Mouse (Mus musculus): ENCODE measurements at regions not wholly inside any gene's neighbourhood (a gene's known extent, or its start where the extent isn't known, plus 50 kb on each side); places are given as distances from the start of the nearest gene placed in this dataset.

- Histone ChIP-seq H3K4me2 (replicated peaks; ENCODE audit: low read depth, low read length) (no peak overlapping the region), H3K9me3 (ENCODE audit: control insufficient read depth, low read depth, low read length) (no peaks in the 10 kb centered on the region), H3K27me3 (ENCODE audit: control insufficient read depth, insufficient read depth, low read length) (no peaks in the 10 kb centered on the region), H3K27ac (ENCODE audit: low read length) (no peak overlapping the region), H3K9ac (replicated peaks; ENCODE audit: low read depth, low read length) (no peak overlapping the region), H3K36me3 (ENCODE audit: control insufficient read depth, insufficient read depth, low read length) (no peaks in the 10 kb centered on the region), H3K4me3 (ENCODE audit: low read depth, low read length) (no peak overlapping the region), H3K4me1 (ENCODE audit: control insufficient read depth, insufficient read depth, low read length) (no peaks in the 10 kb centered on the region)
- 12% methylated on average over 7 of the region's 7 CpGs for WGBS
- no peak for ATAC-seq (ENCODE audit: insufficient number of reproducible peaks, insufficient read depth, low FRiP score, low read depth)
Measured at GRCm38 (mm10) chr3:66592259-66592658, 295.6 kb upstream of the Veph1 start.

- Histone ChIP-seq H3K27ac (ENCODE audit: low read length) (no peak overlapping the region), H3K27me3 (ENCODE audit: control insufficient read depth, insufficient read depth, low read length) (no peaks in the 10 kb centered on the region), H3K9me3 (ENCODE audit: control insufficient read depth, low read depth, low read length) (no peaks in the 10 kb centered on the region), H3K9ac (replicated peaks; ENCODE audit: low read depth, low read length) (no peak overlapping the region), H3K4me2 (replicated peaks; ENCODE audit: low read depth, low read length) (no peak overlapping the region), H3K4me3 (ENCODE audit: low read depth, low read length) (no peak overlapping the region), H3K4me1 (ENCODE audit: control insufficient read depth, insufficient read depth, low read length) (no peaks in the 10 kb centered on the region), H3K36me3 (ENCODE audit: control insufficient read depth, insufficient read depth, low read length) (no peaks in the 10 kb centered on the region)
- WGBS, result 63% methylated on average over 7 of the region's 7 CpGs
- ATAC-seq (ENCODE audit: insufficient number of reproducible peaks, insufficient read depth, low FRiP score, low read depth), result no peak
Measured at GRCm38 (mm10) chr3:66590775-66591174, 294.1 kb upstream of the Veph1 start.

- H3K36me3 ChIP-seq (ENCODE audit: control insufficient read depth, insufficient read depth, low read length), result no peaks in the 10 kb centered on the region
- no peaks in the 10 kb centered on the region for H3K9me3 ChIP-seq (ENCODE audit: control insufficient read depth, low read depth, low read length)
- no peak for ATAC-seq (ENCODE audit: insufficient number of reproducible peaks, insufficient read depth, low FRiP score, low read depth)
- H3K4me2 ChIP-seq (replicated peaks; ENCODE audit: low read depth, low read length), result no peak overlapping the region
- no peak overlapping the region for H3K27ac ChIP-seq (ENCODE audit: low read length)
- WGBS, result 83% methylated on average over 4 of the region's 4 CpGs
- H3K4me3 ChIP-seq (ENCODE audit: low read depth, low read length), result no peak overlapping the region
- H3K27me3 ChIP-seq (ENCODE audit: control insufficient read depth, insufficient read depth, low read length), result no peaks in the 10 kb centered on the region
- no peaks in the 10 kb centered on the region for H3K4me1 ChIP-seq (ENCODE audit: control insufficient read depth, insufficient read depth, low read length)
- no peak overlapping the region for H3K9ac ChIP-seq (replicated peaks; ENCODE audit: low read depth, low read length)
Measured at GRCm38 (mm10) chr3:66589483-66589882, 292.8 kb upstream of the Veph1 start.

GRCm38 (mm10) chr3:66584831-66585230 is 288.2 kb upstream of the Veph1 start:
- Histone ChIP-seq H3K4me1 (ENCODE audit: control insufficient read depth, insufficient read depth, low read length) (no peaks in the 10 kb centered on the region), H3K9ac (replicated peaks; ENCODE audit: low read depth, low read length) (no peak overlapping the region), H3K9me3 (ENCODE audit: control insufficient read depth, low read depth, low read length) (no peaks in the 10 kb centered on the region), H3K36me3 (ENCODE audit: control insufficient read depth, insufficient read depth, low read length) (no peaks in the 10 kb centered on the region), H3K4me2 (replicated peaks; ENCODE audit: low read depth, low read length) (no peak overlapping the region), H3K27ac (ENCODE audit: low read length) (no peak overlapping the region), H3K27me3 (ENCODE audit: control insufficient read depth, insufficient read depth, low read length) (no peaks in the 10 kb centered on the region), H3K4me3 (ENCODE audit: low read depth, low read length) (no peak overlapping the region)
- no peak for ATAC-seq (ENCODE audit: insufficient number of reproducible peaks, insufficient read depth, low FRiP score, low read depth)
- WGBS, result 85% methylated on average over 9 of the region's 9 CpGs

GRCm38 (mm10) chr3:66584101-66584500 is 287.5 kb upstream of the Veph1 start:
- 95% methylated on average over 5 of the region's 5 CpGs for WGBS
- H3K27ac ChIP-seq (ENCODE audit: low read length), result no peak overlapping the region
- ATAC-seq (ENCODE audit: insufficient number of reproducible peaks, insufficient read depth, low FRiP score, low read depth), result no peak
- H3K4me3 ChIP-seq (ENCODE audit: low read depth, low read length), result no peak overlapping the region
- no peaks in the 10 kb centered on the region for H3K9me3 ChIP-seq (ENCODE audit: control insufficient read depth, low read depth, low read length)
- H3K4me2 ChIP-seq (replicated peaks; ENCODE audit: low read depth, low read length), result no peak overlapping the region
- H3K36me3 ChIP-seq (ENCODE audit: control insufficient read depth, insufficient read depth, low read length), result no peaks in the 10 kb centered on the region
- no peak overlapping the region for H3K9ac ChIP-seq (replicated peaks; ENCODE audit: low read depth, low read length)
- H3K27me3 ChIP-seq (ENCODE audit: control insufficient read depth, insufficient read depth, low read length), result no peaks in the 10 kb centered on the region
- H3K4me1 ChIP-seq (ENCODE audit: control insufficient read depth, insufficient read depth, low read length), result no peaks in the 10 kb centered on the region

GRCm38 (mm10) chr3:66576659-66577058 is 280.0 kb upstream of the Veph1 start:
- WGBS, result 73% methylated on average over 1 of the region's 1 CpGs
- no peaks in the 10 kb centered on the region for H3K9me3 ChIP-seq (ENCODE audit: control insufficient read depth, low read depth, low read length)
- H3K27ac ChIP-seq (ENCODE audit: low read length), result no peak overlapping the region
- ATAC-seq (ENCODE audit: insufficient number of reproducible peaks, insufficient read depth, low FRiP score, low read depth), result no peak
- no peaks in the 10 kb centered on the region for H3K27me3 ChIP-seq (ENCODE audit: control insufficient read depth, insufficient read depth, low read length)
- H3K4me2 ChIP-seq (replicated peaks; ENCODE audit: low read depth, low read length), result no peak overlapping the region
- no peak overlapping the region for H3K4me3 ChIP-seq (ENCODE audit: low read depth, low read length)
- H3K36me3 ChIP-seq (ENCODE audit: control insufficient read depth, insufficient read depth, low read length), result no peaks in the 10 kb centered on the region
- no peak overlapping the region for H3K9ac ChIP-seq (replicated peaks; ENCODE audit: low read depth, low read length)
- H3K4me1 ChIP-seq (ENCODE audit: control insufficient read depth, insufficient read depth, low read length), result no peaks in the 10 kb centered on the region

GRCm38 (mm10) chr3:66574321-66574720 is 277.7 kb upstream of the Veph1 start:
- Histone ChIP-seq H3K9ac (replicated peaks; ENCODE audit: low read depth, low read length) (no peak overlapping the region), H3K9me3 (ENCODE audit: control insufficient read depth, low read depth, low read length) (no peaks in the 10 kb centered on the region), H3K4me2 (replicated peaks; ENCODE audit: low read depth, low read length) (no peak overlapping the region), H3K27ac (ENCODE audit: low read length) (no peak overlapping the region), H3K27me3 (ENCODE audit: control insufficient read depth, insufficient read depth, low read length) (no peaks in the 10 kb centered on the region), H3K36me3 (ENCODE audit: control insufficient read depth, insufficient read depth, low read length) (no peaks in the 10 kb centered on the region), H3K4me1 (ENCODE audit: control insufficient read depth, insufficient read depth, low read length) (no peaks in the 10 kb centered on the region), H3K4me3 (ENCODE audit: low read depth, low read length) (no peak overlapping the region)
- ATAC-seq (ENCODE audit: insufficient number of reproducible peaks, insufficient read depth, low FRiP score, low read depth), result no peak
- WGBS, result 70% methylated on average over 8 of the region's 8 CpGs

GRCm38 (mm10) chr3:66572887-66573519 is 276.4 kb upstream of the Veph1 start:
- Histone ChIP-seq H3K9me3 (ENCODE audit: control insufficient read depth, low read depth, low read length) (no peaks in the 10 kb centered on the region), H3K4me2 (replicated peaks; ENCODE audit: low read depth, low read length) (no peak overlapping the region), H3K27ac (ENCODE audit: low read length) (no peak overlapping the region), H3K4me3 (ENCODE audit: low read depth, low read length) (no peak overlapping the region), H3K9ac (replicated peaks; ENCODE audit: low read depth, low read length) (no peak overlapping the region), H3K4me1 (ENCODE audit: control insufficient read depth, insufficient read depth, low read length) (no peaks in the 10 kb centered on the region), H3K36me3 (ENCODE audit: control insufficient read depth, insufficient read depth, low read length) (no peaks in the 10 kb centered on the region), H3K27me3 (ENCODE audit: control insufficient read depth, insufficient read depth, low read length) (no peaks in the 10 kb centered on the region)
- WGBS, result 79% methylated on average over 12 of the region's 12 CpGs
- no peak for ATAC-seq (ENCODE audit: insufficient number of reproducible peaks, insufficient read depth, low FRiP score, low read depth)

GRCm38 (mm10) chr3:66570342-66570741 is 273.7 kb upstream of the Veph1 start:
- no peaks in the 10 kb centered on the region for H3K27me3 ChIP-seq (ENCODE audit: control insufficient read depth, insufficient read depth, low read length)
- H3K36me3 ChIP-seq (ENCODE audit: control insufficient read depth, insufficient read depth, low read length), result no peaks in the 10 kb centered on the region
- no peak overlapping the region for H3K4me3 ChIP-seq (ENCODE audit: low read depth, low read length)
- no peak overlapping the region for H3K9ac ChIP-seq (replicated peaks; ENCODE audit: low read depth, low read length)
- no peaks in the 10 kb centered on the region for H3K9me3 ChIP-seq (ENCODE audit: control insufficient read depth, low read depth, low read length)
- H3K4me2 ChIP-seq (replicated peaks; ENCODE audit: low read depth, low read length), result no peak overlapping the region
- no peak overlapping the region for H3K27ac ChIP-seq (ENCODE audit: low read length)
- no peak for ATAC-seq (ENCODE audit: insufficient number of reproducible peaks, insufficient read depth, low FRiP score, low read depth)
- 74% methylated on average over 5 of the region's 5 CpGs for WGBS
- H3K4me1 ChIP-seq (ENCODE audit: control insufficient read depth, insufficient read depth, low read length), result no peaks in the 10 kb centered on the region
